Mouse (Mus musculus) C2C12 (cell line): ENCODE measurements around the gene Gm5767. TPM values are rescaled to one million over a fixed set of nuclear protein-coding genes. Genes with fewer than 3 reads are reported as not detected.
A peak's percentile ranks its signal among the peaks of the same experiment; 100 is the strongest.

Source experiments
- H3K27me3 ChIP-seq: one replicate; pipeline ENCODE4 v1.6.1; 2011; ENCODE audit not compliant: control insufficient read depth, insufficient read depth, insufficient read length
- H3K36me3 ChIP-seq: one replicate; pipeline ENCODE4 v1.6.1; 2011; ENCODE audit not compliant: control insufficient read depth, insufficient read depth
- H3K4me3 ChIP-seq: one replicate; pipeline ENCODE4 v1.5.1; 2011; ENCODE audit warnings: mild to moderate bottlenecking, control low read depth; ENCODE audit not compliant: poor library complexity, insufficient read depth, severe bottlenecking
- H3K79me2 ChIP-seq: one replicate; pipeline ENCODE4 v1.6.1; 2011; ENCODE audit not compliant: control insufficient read depth, insufficient read depth
- H3K79me3 ChIP-seq: one replicate; pipeline ENCODE4 v1.6.1; 2011; ENCODE audit warnings: low read depth, control low read depth
- H3ac ChIP-seq: one replicate; pipeline ENCODE3; 2011; ENCODE audit warnings: low read depth; ENCODE audit not compliant: control insufficient read depth, insufficient read length
- CEBPB ChIP-seq: IDR thresholded peaks from one replicate; pipeline ENCODE4 v1.6.1; 2011; ENCODE audit warnings: low read depth, mild to moderate bottlenecking, control low read depth, moderate library complexity
- CTCF ChIP-seq: IDR thresholded peaks from one replicate; pipeline ENCODE4 v1.5.1; 2011; ENCODE audit not compliant: control insufficient read depth, insufficient read depth, insufficient read length
- FOSL1 ChIP-seq: IDR thresholded peaks from one replicate; pipeline ENCODE4 v1.8.0; 2011; ENCODE audit warnings: mild to moderate bottlenecking, low read length; ENCODE audit not compliant: poor library complexity, insufficient read depth, severe bottlenecking
- MAX ChIP-seq: IDR thresholded peaks from one replicate; pipeline ENCODE4 v1.6.1; 2011; ENCODE audit warnings: mild to moderate bottlenecking, control low read depth
- MYOD1 ChIP-seq: IDR thresholded peaks from one replicate; pipeline ENCODE4 v1.6.1; 2011; ENCODE audit warnings: low read depth; ENCODE audit not compliant: control insufficient read depth, insufficient read length
- MYOG ChIP-seq: IDR thresholded peaks from one replicate; pipeline ENCODE4 v1.6.1; 2011; ENCODE audit not compliant: control insufficient read depth, insufficient read length; ENCODE audit errors: extremely low read depth
- USF1 ChIP-seq: IDR thresholded peaks from one replicate; pipeline ENCODE4 v1.6.1; 2011; ENCODE audit warnings: low read depth, mild to moderate bottlenecking, control low read depth, moderate library complexity
- polyA plus RNA-seq: library from polyadenylated mRNA; unstranded; fragments of >200 nt; fragmentation: generic; extraction: Trizol; gene quantifications from one replicate; pipeline ENCODE4 v1.2.1, GENCODE M21; 2012; ENCODE audit warnings: missing spikeins

Gene Gm5767
- polyA plus RNA-seq, 1 experiment, result not detected

DNA sequence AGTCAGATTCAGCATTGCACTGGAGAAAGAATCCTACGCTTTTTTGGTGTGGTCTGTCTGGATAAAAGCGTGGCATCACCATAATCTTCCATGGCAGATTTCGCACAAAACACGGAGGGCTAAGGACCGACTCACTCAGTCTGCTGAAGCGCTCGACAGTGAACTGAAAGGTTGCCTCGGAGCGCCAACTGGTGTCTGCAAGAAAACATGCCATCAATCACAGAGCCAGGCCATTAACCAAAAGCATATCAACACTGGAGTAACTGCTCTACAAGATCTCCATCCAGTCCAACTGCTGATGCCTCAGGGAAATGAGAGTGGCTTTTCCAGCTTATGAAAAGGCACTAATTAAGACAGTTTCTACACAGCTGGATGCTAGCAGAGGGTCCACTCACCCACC, 31.4 kb downstream of the Gm5767 start:
- H3K79me3 ChIP-seq, result peaks cover 53% of the 10 kb centered on the region
- no peak overlapping the region for H3K4me3 ChIP-seq
- H3K27me3 ChIP-seq, result no peaks in the 10 kb centered on the region
- TF ChIP-seq MAX (no peak), CTCF (no peak), MYOD1 (no peak), MYOG (no peak), FOSL1 (no peak), USF1 (no peak), CEBPB (no peak)
- H3ac ChIP-seq, result no peak overlapping the region
- H3K79me2 ChIP-seq, result peaks cover 79% of the 10 kb centered on the region
- peaks cover 87% of the 10 kb centered on the region for H3K36me3 ChIP-seq

DNA sequence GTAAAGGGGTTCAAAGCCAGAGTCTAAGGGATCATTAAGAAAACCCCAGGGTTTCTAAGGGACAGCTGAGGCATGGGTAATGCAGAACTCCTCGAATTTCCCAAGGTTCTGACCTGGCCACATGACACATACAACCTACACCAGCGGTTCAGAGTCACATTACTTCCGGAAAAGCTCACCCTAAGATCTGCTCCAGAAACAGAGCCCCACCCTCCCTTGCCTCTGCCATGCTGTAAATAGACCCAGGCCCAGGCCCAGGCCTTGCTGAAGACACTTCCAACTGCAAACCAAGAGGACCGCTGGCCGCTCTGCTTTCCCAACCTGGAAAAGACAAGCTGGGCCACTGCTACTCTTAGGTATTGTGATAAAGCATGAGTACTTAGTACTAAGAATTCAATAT, 34.3 kb downstream of the Gm5767 start:
- Histone ChIP-seq H3K79me2 (peaks cover 99% of the 10 kb centered on the region), H3K79me3 (peaks cover 76% of the 10 kb centered on the region), H3ac (no peak overlapping the region), H3K4me3 (no peak overlapping the region), H3K27me3 (no peaks in the 10 kb centered on the region), H3K36me3 (peaks cover 59% of the 10 kb centered on the region)
- no peak for TF ChIP-seq MYOD1
- no peak for TF ChIP-seq FOSL1
- no peak for TF ChIP-seq USF1
- TF ChIP-seq CEBPB, result no peak
- TF ChIP-seq MAX, result no peak
- no peak for TF ChIP-seq CTCF
- no peak for TF ChIP-seq MYOG

DNA sequence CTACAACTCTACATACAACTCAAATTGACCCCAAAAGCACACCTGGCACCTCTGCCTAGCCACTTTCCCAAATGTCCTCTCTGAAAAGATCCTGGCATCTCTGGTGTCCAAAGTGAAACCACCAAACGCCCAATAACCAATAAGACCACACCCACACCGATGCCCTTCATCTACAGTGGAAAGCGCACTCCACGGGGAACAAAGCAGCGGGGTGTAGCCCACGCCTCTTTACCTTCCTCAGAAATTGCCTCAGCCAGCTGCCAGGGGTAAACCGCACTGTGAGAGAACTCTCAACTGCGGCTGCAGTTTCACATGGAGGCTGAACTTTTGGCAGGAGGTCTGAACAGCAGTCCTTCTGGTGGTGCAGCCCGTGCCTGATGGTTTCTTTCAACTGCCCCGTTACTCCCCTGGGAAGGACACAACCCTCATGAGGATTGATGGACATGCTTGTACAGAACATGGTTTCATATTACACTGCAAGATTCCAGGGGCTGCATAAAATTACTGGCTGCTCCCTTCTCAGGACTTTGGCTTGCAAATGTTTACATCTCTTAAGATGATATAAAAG, 35.0 kb downstream of the Gm5767 start:
- no peaks in the 10 kb centered on the region for H3K27me3 ChIP-seq
- TF ChIP-seq MYOG (no peak), MYOD1 (no peak), CEBPB (no peak), MAX (no peak), USF1 (no peak), FOSL1 (no peak), CTCF (no peak)
- H3K79me2 ChIP-seq, result peaks cover 99% of the 10 kb centered on the region
- no peak overlapping the region for H3K4me3 ChIP-seq
- peaks cover 78% of the 10 kb centered on the region for H3K79me3 ChIP-seq
- H3ac ChIP-seq, result no peak overlapping the region
- peaks cover 52% of the 10 kb centered on the region for H3K36me3 ChIP-seq

DNA sequence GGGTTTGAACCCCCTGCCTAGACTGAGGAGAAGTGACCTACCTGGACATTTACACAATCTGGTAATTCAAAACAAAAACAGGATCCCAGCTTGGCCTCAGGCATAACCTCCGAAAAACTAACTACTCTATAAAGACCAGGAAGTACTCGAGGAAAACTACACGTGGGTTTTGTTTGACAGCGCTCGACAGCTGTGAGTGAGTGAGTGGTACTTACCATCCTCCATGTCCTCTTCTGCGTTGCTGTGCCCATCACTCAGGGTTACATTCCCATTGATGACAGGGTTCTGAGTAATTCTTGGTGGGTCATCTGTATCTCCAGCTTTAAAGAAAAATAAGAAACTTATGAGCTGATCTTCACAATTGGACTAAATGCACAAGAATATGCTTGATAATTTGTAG, 35.7 kb downstream of the Gm5767 start:
- H3K36me3 ChIP-seq, result peaks cover 45% of the 10 kb centered on the region
- TF ChIP-seq MAX (peak; percentile 61), CTCF (no peak), MYOD1 (peak; percentile 95), FOSL1 (peak; percentile 11), CEBPB (no peak), MYOG (no peak)

DNA sequence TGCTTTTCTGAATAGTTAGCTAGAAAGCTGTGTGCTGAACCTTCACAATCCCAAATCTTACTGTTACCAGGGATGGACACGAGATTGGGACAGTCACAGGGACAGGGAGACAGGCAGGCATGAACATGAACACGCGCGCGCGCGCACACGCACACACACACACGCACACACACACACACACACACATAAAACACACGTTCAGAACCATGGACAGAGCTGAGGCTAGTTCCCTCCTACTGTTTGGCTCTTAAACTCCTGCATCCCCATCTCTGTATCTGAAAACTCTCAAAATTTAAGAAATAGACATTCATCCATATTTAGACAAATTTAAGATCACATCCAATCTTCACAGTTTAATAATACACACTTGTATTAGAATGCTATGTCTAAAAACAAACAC, 37.2 kb downstream of the Gm5767 start:
- Histone ChIP-seq H3K79me3 (peaks cover 87% of the 10 kb centered on the region), H3K79me2 (peaks cover 99% of the 10 kb centered on the region), H3K36me3 (peaks cover 32% of the 10 kb centered on the region), H3ac (no peak overlapping the region), H3K27me3 (no peaks in the 10 kb centered on the region), H3K4me3 (no peak overlapping the region)
- TF ChIP-seq FOSL1 (no peak), MYOG (no peak), CEBPB (no peak), USF1 (no peak), MAX (no peak), CTCF (no peak), MYOD1 (no peak)

More for the DNA sequence above, 35.7 kb downstream of the Gm5767 start:
- Histone ChIP-seq H3K27me3 (no peaks in the 10 kb centered on the region), H3K79me2 (peaks cover 99% of the 10 kb centered on the region), H3K4me3 (no peak overlapping the region), H3K79me3 (peaks cover 79% of the 10 kb centered on the region), H3ac (no peak overlapping the region)

DNA sequence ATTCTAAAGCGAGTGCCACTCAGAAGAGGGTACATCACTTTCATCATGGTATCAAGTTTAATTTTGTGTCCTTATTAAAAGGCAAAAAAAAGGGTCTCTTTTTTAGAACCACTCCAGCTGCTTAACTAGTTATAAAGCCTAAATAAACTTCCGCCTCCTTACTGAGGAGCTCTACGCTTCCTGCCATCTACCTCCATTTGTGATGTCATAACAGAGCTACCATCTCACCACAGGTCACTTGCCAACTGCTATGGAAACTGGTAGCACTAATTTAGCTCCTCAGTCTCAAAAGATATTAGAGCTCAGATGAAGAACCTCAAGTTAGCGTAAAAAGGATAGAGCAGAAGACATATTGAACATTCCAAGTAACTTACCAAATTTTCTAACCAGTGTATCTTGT, 39.9 kb downstream of the Gm5767 start:
- no peak for TF ChIP-seq USF1
- peaks cover 4% of the 10 kb centered on the region for H3K36me3 ChIP-seq
- H3ac ChIP-seq, result no peak overlapping the region
- peaks cover 99% of the 10 kb centered on the region for H3K79me2 ChIP-seq
- H3K4me3 ChIP-seq, result no peak overlapping the region
- peaks cover 88% of the 10 kb centered on the region for H3K79me3 ChIP-seq
- no peaks in the 10 kb centered on the region for H3K27me3 ChIP-seq
